Mouse (Mus musculus): ENCODE data around the gene Cd276. TPM values are rescaled to one million over a fixed set of nuclear protein-coding genes. Genes with fewer than 3 reads are reported as not detected.
A peak's percentile ranks its signal among the peaks of the same experiment; 100 is the strongest.

Gene Cd276
- 35.6 and 37.5 TPM in 2 replicates for polyA plus RNA-seq (2014; fragmentation: Nextera tagmentation; extraction: Ambion mirVana)

GRCm38 (mm10) chr9:58554908-58555684 is at the start of gene Cd276:
Gene Cd276, minus strand, starts transcription at chr9:58555437.
- H3K36me3 ChIP-seq (ENCODE audit: control insufficient read depth, insufficient read depth, low read length) = no peaks in the 10 kb centered on the region
- peak; percentile 86 for DNase-seq (ENCODE audit: low spot score)
- H3K4me1 ChIP-seq (replicated peaks; ENCODE audit: control insufficient read depth, insufficient read depth, low read length) = peaks cover 23% of the 10 kb centered on the region
- peak within 1 kb of the TSS; percentile 84 for H3K4me2 ChIP-seq (ENCODE audit: low read length)
- under 1% methylated on average over 65 of the region's 68 CpGs for WGBS
- H3K4me3 ChIP-seq (ENCODE audit: low read depth, low read length) = peak within 1 kb of the TSS; percentile 82
- H3K9ac ChIP-seq (ENCODE audit: low read length) = peak within 1 kb of the TSS; percentile 90
- no peaks in the 10 kb centered on the region for H3K27me3 ChIP-seq (replicated peaks; ENCODE audit: control insufficient read depth, insufficient read depth, low read length)
- no peaks in the 10 kb centered on the region for H3K9me3 ChIP-seq (ENCODE audit: control insufficient read depth, low read length)
- peak; percentile 75 for ATAC-seq (replicated peaks; ENCODE audit: low FRiP score, low TSS enrichment, low read depth)
- H3K27ac ChIP-seq (ENCODE audit: low read depth) = peak within 1 kb of the TSS; percentile 91

GRCm38 (mm10) chr9:58595313-58595712 is 40.1 kb upstream of the Cd276 start:
- Histone ChIP-seq H3K4me1 (replicated peaks; ENCODE audit: control insufficient read depth, insufficient read depth, low read length) (peaks cover 6% of the 10 kb centered on the region; the same call in 1 of the 2 replicates), H3K27ac (ENCODE audit: low read depth) (no peak overlapping the region), H3K27me3 (replicated peaks; ENCODE audit: control insufficient read depth, insufficient read depth, low read length) (no peaks in the 10 kb centered on the region), H3K4me2 (ENCODE audit: low read length) (no peak overlapping the region), H3K36me3 (ENCODE audit: control insufficient read depth, insufficient read depth, low read length) (no peaks in the 10 kb centered on the region), H3K9me3 (ENCODE audit: control insufficient read depth, low read length) (no peaks in the 10 kb centered on the region), H3K9ac (ENCODE audit: low read length) (no peak overlapping the region), H3K4me3 (ENCODE audit: low read depth, low read length) (no peak overlapping the region)
- ATAC-seq (replicated peaks; ENCODE audit: low FRiP score, low TSS enrichment, low read depth) (no peak), DNase-seq (ENCODE audit: low spot score) (no peak)
- 98% methylated on average over 1 of the region's 1 CpGs for WGBS

- no peak for ATAC-seq (replicated peaks; ENCODE audit: low FRiP score, low TSS enrichment, low read depth)
- no peak overlapping the region for H3K9ac ChIP-seq (ENCODE audit: low read length)
- DNase-seq (ENCODE audit: low spot score) = no peak
- WGBS = 87% methylated on average over 4 of the region's 4 CpGs
- H3K36me3 ChIP-seq (ENCODE audit: control insufficient read depth, insufficient read depth, low read length) = no peaks in the 10 kb centered on the region
- H3K9me3 ChIP-seq (ENCODE audit: control insufficient read depth, low read length) = no peaks in the 10 kb centered on the region
- H3K27me3 ChIP-seq (replicated peaks; ENCODE audit: control insufficient read depth, insufficient read depth, low read length) = no peaks in the 10 kb centered on the region
- H3K27ac ChIP-seq (ENCODE audit: low read depth) = no peak overlapping the region
- no peak overlapping the region for H3K4me3 ChIP-seq (ENCODE audit: low read depth, low read length)
- no peak overlapping the region for H3K4me2 ChIP-seq (ENCODE audit: low read length)
- H3K4me1 ChIP-seq (replicated peaks; ENCODE audit: control insufficient read depth, insufficient read depth, low read length) = peaks cover 10% of the 10 kb centered on the region
Observed at GRCm38 (mm10) chr9:58588657-58589056, 33.4 kb upstream of the Cd276 start.

- Histone ChIP-seq H3K27ac (ENCODE audit: low read depth) (no peak overlapping the region), H3K9me3 (ENCODE audit: control insufficient read depth, low read length) (no peaks in the 10 kb centered on the region), H3K27me3 (replicated peaks; ENCODE audit: control insufficient read depth, insufficient read depth, low read length) (no peaks in the 10 kb centered on the region), H3K4me3 (ENCODE audit: low read depth, low read length) (no peak overlapping the region), H3K4me2 (ENCODE audit: low read length) (no peak overlapping the region), H3K36me3 (ENCODE audit: control insufficient read depth, insufficient read depth, low read length) (no peaks in the 10 kb centered on the region), H3K4me1 (replicated peaks; ENCODE audit: control insufficient read depth, insufficient read depth, low read length) (peaks cover 7% of the 10 kb centered on the region), H3K9ac (ENCODE audit: low read length) (no peak overlapping the region)
- DNase-seq (ENCODE audit: low spot score) (no peak), ATAC-seq (replicated peaks; ENCODE audit: low FRiP score, low TSS enrichment, low read depth) (no peak)
- WGBS = 84% methylated on average over 1 of the region's 1 CpGs
Observed at GRCm38 (mm10) chr9:58584323-58584722, 29.1 kb upstream of the Cd276 start.

GRCm38 (mm10) chr9:58583267-58583641 is 28.0 kb upstream of the Cd276 start:
- Histone ChIP-seq H3K4me3 (ENCODE audit: low read depth, low read length) (peak overlapping the region; percentile 95), H3K9me3 (ENCODE audit: control insufficient read depth, low read length) (no peaks in the 10 kb centered on the region), H3K27ac (ENCODE audit: low read depth) (peak overlapping the region; percentile 97), H3K9ac (ENCODE audit: low read length) (peak overlapping the region; percentile 93), H3K4me2 (ENCODE audit: low read length) (peak overlapping the region; percentile 58), H3K4me1 (replicated peaks; ENCODE audit: control insufficient read depth, insufficient read depth, low read length) (peaks cover 7% of the 10 kb centered on the region), H3K27me3 (replicated peaks; ENCODE audit: control insufficient read depth, insufficient read depth, low read length) (no peaks in the 10 kb centered on the region), H3K36me3 (ENCODE audit: control insufficient read depth, insufficient read depth, low read length) (no peaks in the 10 kb centered on the region)
- 2% methylated on average over 8 of the region's 8 CpGs for WGBS
- peak; percentile 55 for DNase-seq (ENCODE audit: low spot score)
- ATAC-seq (replicated peaks; ENCODE audit: low FRiP score, low TSS enrichment, low read depth) = no peak

- peak overlapping the region; percentile 97 for H3K27ac ChIP-seq (ENCODE audit: low read depth)
- peak overlapping the region; percentile 93 for H3K9ac ChIP-seq (ENCODE audit: low read length)
- peak overlapping the region; percentile 58 for H3K4me2 ChIP-seq (ENCODE audit: low read length)
- H3K4me3 ChIP-seq (ENCODE audit: low read depth, low read length) = peak overlapping the region; percentile 95
- DNase-seq (ENCODE audit: low spot score) = no peak
- H3K27me3 ChIP-seq (replicated peaks; ENCODE audit: control insufficient read depth, insufficient read depth, low read length) = no peaks in the 10 kb centered on the region
- H3K4me1 ChIP-seq (replicated peaks; ENCODE audit: control insufficient read depth, insufficient read depth, low read length) = peaks cover 7% of the 10 kb centered on the region
- peak; percentile 2; the same call in 1 of the 2 replicates for ATAC-seq (replicated peaks; ENCODE audit: low FRiP score, low TSS enrichment, low read depth)
- H3K36me3 ChIP-seq (ENCODE audit: control insufficient read depth, insufficient read depth, low read length) = no peaks in the 10 kb centered on the region
- 0% methylated on average over 36 of the region's 42 CpGs for WGBS
- H3K9me3 ChIP-seq (ENCODE audit: control insufficient read depth, low read length) = no peaks in the 10 kb centered on the region
Observed at GRCm38 (mm10) chr9:58582581-58583266, 27.5 kb upstream of the Cd276 start.

- Histone ChIP-seq H3K4me1 (replicated peaks; ENCODE audit: control insufficient read depth, insufficient read depth, low read length) (peaks cover 7% of the 10 kb centered on the region), H3K4me3 (ENCODE audit: low read depth, low read length) (peak within 1 kb of the TSS; percentile 95), H3K27ac (ENCODE audit: low read depth) (peak within 1 kb of the TSS; percentile 97), H3K27me3 (replicated peaks; ENCODE audit: control insufficient read depth, insufficient read depth, low read length) (no peaks in the 10 kb centered on the region), H3K9me3 (ENCODE audit: control insufficient read depth, low read length) (no peaks in the 10 kb centered on the region), H3K4me2 (ENCODE audit: low read length) (peak within 1 kb of the TSS; percentile 59), H3K9ac (ENCODE audit: low read length) (peak within 1 kb of the TSS; percentile 93), H3K36me3 (ENCODE audit: control insufficient read depth, insufficient read depth, low read length) (no peaks in the 10 kb centered on the region)
- DNase-seq (ENCODE audit: low spot score) (peak; percentile 96), ATAC-seq (replicated peaks; ENCODE audit: low FRiP score, low TSS enrichment, low read depth) (peak; percentile 98)
- WGBS = 1% methylated on average over 54 of the region's 56 CpGs
Observed at GRCm38 (mm10) chr9:58581958-58582540, 26.8 kb upstream of the Cd276 start, which contains the start of gene Nptn. Gene Nptn, plus strand, starts transcription at chr9:58582240.

GRCm38 (mm10) chr9:58581283-58581930 is 26.2 kb upstream of the Cd276 start:
- Histone ChIP-seq H3K9me3 (ENCODE audit: control insufficient read depth, low read length) (no peaks in the 10 kb centered on the region), H3K36me3 (ENCODE audit: control insufficient read depth, insufficient read depth, low read length) (no peaks in the 10 kb centered on the region), H3K4me1 (replicated peaks; ENCODE audit: control insufficient read depth, insufficient read depth, low read length) (peaks cover 7% of the 10 kb centered on the region), H3K4me2 (ENCODE audit: low read length) (peak overlapping the region; percentile 59), H3K27me3 (replicated peaks; ENCODE audit: control insufficient read depth, insufficient read depth, low read length) (no peaks in the 10 kb centered on the region), H3K4me3 (ENCODE audit: low read depth, low read length) (peak overlapping the region; percentile 31), H3K9ac (ENCODE audit: low read length) (peak overlapping the region; percentile 58), H3K27ac (ENCODE audit: low read depth) (peak overlapping the region; percentile 87)
- ATAC-seq (replicated peaks; ENCODE audit: low FRiP score, low TSS enrichment, low read depth) = no peak
- WGBS = 29% methylated on average over 8 of the region's 8 CpGs
- DNase-seq (ENCODE audit: low spot score) = peak; percentile 58

All from intestine, embryonic 14.5 days (tissue).